Mouse (Mus musculus): ENCODE data around the gene Apoa1.

Gene Apoa1

GRCm38 (mm10) chr9:46216744-46217470, 11.5 kb upstream of the Apoa1 start:
- no peak for DNase-seq

- DNase-seq, result no peak
These were observed 10.2 kb upstream of the Apoa1 start for GRCm38 (mm10) chr9:46218176-46218575.

- no peak for DNase-seq
These were observed 5.3 kb upstream of the Apoa1 start for GRCm38 (mm10) chr9:46223090-46223489.

GRCm38 (mm10) chr9:46224101-46224500, 4.3 kb upstream of the Apoa1 start:
- DNase-seq, result no peak

GRCm38 (mm10) chr9:46224945-46225660, 3.3 kb upstream of the Apoa1 start:
- no peak for DNase-seq

- no peak for DNase-seq
These were observed 1.2 kb upstream of the Apoa1 start for GRCm38 (mm10) chr9:46227064-46227614.

- DNase-seq, result peak; percentile 89
These were observed 1.4 kb downstream of the Apoa1 start for GRCm38 (mm10) chr9:46229573-46230449.

- no peak for DNase-seq
These were observed 2.1 kb downstream of the Apoa1 start for GRCm38 (mm10) chr9:46230450-46230975.

GRCm38 (mm10) chr9:46235196-46235595, 6.8 kb downstream of the Apoa1 start:
- DNase-seq, result no peak

- no peak for DNase-seq
These were observed 7.0 kb downstream of the Apoa1 start, which contains the start of gene Apoc3 for GRCm38 (mm10) chr9:46235596-46235648. TSS of gene Apoc3 (minus strand) at chr9:46235636.

GRCm38 (mm10) chr9:46235649-46236048, 7.3 kb downstream of the Apoa1 start:
- no peak for DNase-seq

GRCm38 (mm10) chr9:46238850-46239249, 10.5 kb downstream of the Apoa1 start:
- DNase-seq, result no peak

GRCm38 (mm10) chr9:46240526-46241153, 12.3 kb downstream of the Apoa1 start, which contains the start of gene Apoa4:
TSS of gene Apoa4 (plus strand) at chr9:46240696.
- no peak for DNase-seq

GRCm38 (mm10) chr9:46241818-46242217, 13.4 kb downstream of the Apoa1 start:
- no peak for DNase-seq

GRCm38 (mm10) chr9:46243122-46243521, 14.7 kb downstream of the Apoa1 start:
- DNase-seq, result no peak

- DNase-seq, result no peak
These were observed 15.2 kb downstream of the Apoa1 start for GRCm38 (mm10) chr9:46243584-46243983.

GRCm38 (mm10) chr9:46246752-46247324, 18.5 kb downstream of the Apoa1 start:
- peak; percentile 68 for DNase-seq

- no peak for DNase-seq
These were observed 27.8 kb downstream of the Apoa1 start for GRCm38 (mm10) chr9:46256177-46256576.

GRCm38 (mm10) chr9:46256658-46257385, 28.4 kb downstream of the Apoa1 start:
- no peak for DNase-seq

GRCm38 (mm10) chr9:46257546-46257945, 29.2 kb downstream of the Apoa1 start:
- DNase-seq, result no peak

GRCm38 (mm10) chr9:46259111-46259510, 30.7 kb downstream of the Apoa1 start:
- no peak for DNase-seq

- no peak for DNase-seq
These were observed 32.8 kb downstream of the Apoa1 start for GRCm38 (mm10) chr9:46261131-46261530.
